Mouse (Mus musculus) induced T-regulatory cell, adult 2 months (primary cell): ENCODE data around the gene Per1.

Source experiments
- DNase-seq: peaks from one replicate; pipeline ENCODE4 v3.0.0-alpha.2; 2012; ENCODE audit warnings: low read depth

Per1 gene

GRCm38 (mm10) chr11:69064259-69065133 is 30.5 kb upstream of the Per1 start:
- no peak for DNase-seq

DNA sequence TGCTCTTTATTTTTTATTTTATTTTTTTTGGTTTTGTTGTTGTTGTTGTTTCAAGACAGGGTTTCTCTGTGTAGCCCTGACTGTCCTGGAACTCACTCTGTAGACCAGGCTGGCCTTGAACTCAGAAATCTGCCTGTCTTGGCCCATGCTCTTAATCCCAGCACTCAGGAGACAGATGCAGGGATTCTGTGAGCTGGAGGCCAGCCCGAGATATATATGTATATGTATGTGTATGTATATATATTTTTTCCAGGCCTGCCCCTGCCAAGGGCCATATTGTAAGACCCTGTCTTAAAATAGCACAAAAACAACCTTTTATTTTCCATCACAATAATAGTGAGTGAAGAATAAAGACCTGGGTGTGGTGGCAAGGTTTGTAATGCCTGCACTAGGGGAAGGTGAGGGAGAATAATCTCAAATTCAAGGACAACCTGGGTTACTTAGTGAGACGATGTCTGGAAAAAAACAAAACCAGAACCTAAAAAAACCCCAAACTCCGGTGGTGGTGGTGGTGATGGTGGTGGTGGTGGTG is 29.6 kb upstream of the Per1 start:
- no peak for DNase-seq

- peak; percentile 66 for DNase-seq
Measured at GRCm38 (mm10) chr11:69066163-69066861, 28.7 kb upstream of the Per1 start.

DNA sequence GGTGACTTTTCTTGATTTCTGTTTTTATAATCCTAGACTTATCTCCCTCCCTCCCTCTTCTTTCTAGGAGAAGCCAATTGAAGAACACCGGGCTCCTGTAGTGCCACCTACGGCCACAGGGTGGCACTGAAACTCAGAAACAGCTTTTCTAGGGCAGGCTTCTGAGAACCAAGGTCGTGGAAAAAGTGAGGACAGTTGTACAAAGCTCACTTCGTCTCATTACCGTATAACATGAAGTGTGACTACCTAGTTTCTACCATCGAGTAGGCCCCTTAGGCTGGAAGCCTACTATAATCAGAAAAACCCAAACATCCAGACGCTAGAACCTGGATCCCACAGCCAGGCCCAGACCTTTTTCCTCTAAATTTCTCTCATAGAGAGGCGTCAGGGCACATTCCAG is 28.1 kb upstream of the Per1 start:
- peak; percentile 93 for DNase-seq

- DNase-seq = no peak
Measured at GRCm38 (mm10) chr11:69067601-69068000, 27.4 kb upstream of the Per1 start.

DNA sequence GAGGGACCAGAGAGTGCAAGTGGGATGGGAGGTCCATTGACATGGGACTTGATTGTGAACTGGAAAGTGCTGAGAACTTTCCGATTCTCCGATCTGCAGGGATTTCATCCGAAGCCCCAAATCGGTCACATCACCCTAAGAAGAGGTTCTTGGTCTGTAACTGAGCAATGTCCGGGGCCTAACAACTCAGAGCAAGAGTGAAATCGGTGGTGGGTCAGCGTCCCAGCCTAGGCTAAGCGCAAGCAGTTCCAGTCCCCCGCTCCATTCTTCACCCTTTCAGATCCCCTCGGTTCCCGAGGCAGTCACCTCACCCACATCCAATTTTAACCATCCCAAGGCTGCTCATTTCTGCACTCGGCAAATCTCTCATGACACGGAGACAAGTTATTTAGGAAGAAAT is 24.9 kb upstream of the Per1 start:
- DNase-seq = no peak

GRCm38 (mm10) chr11:69070590-69071222 is 24.3 kb upstream of the Per1 start, which contains the start of gene Tmem107:
Gene Tmem107, plus strand, starts transcription at chr11:69070806.
- peak; percentile 97 for DNase-seq

- DNase-seq = no peak
Measured at GRCm38 (mm10) chr11:69071262-69071661, 23.8 kb upstream of the Per1 start.

DNA sequence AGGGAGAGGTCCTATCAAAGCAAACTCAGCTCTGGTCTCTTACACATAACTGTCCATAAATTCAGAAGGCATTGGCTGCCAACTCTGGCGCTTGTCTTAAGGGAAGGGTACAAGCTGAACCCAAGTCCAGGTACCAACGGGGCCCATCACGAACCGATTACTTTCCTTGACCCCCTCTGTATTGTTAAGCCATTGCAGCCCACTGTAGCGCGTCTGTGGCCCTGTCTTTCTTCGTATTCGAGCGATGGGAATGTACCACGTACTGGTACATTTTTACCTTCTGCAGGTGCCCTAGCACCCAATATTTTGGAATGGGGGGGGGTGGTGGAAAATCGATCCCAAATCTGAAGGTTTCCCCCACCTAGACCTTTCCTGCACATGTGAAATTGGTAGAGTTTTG is 22.8 kb upstream of the Per1 start:
- no peak for DNase-seq

DNA sequence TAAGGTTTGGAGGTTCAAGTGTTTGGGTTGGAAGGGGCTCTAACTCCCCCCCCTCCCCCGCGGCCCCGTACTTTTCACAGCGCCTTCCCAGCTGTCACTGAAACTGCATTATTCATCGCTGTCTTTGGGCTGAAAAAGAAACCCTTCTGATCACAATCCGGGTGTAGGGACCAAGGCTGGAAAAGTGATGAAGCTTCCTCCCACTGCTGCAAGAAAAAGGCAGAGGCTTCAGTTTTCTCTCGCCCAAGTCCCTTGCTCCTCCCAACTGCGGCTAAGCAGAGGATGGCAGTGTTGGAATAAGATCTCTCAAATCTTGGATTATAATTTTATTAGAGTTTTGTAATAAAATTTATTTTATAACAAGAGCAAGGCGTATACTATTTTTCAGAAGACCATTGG is 22.4 kb upstream of the Per1 start:
- DNase-seq = no peak

GRCm38 (mm10) chr11:69073065-69073888 is 21.7 kb upstream of the Per1 start:
- peak; percentile 99 for DNase-seq

GRCm38 (mm10) chr11:69073951-69074775 is 20.9 kb upstream of the Per1 start:
- DNase-seq = no peak

- peak; percentile 39 for DNase-seq
Measured at GRCm38 (mm10) chr11:69074776-69075069, 20.3 kb upstream of the Per1 start.

DNA sequence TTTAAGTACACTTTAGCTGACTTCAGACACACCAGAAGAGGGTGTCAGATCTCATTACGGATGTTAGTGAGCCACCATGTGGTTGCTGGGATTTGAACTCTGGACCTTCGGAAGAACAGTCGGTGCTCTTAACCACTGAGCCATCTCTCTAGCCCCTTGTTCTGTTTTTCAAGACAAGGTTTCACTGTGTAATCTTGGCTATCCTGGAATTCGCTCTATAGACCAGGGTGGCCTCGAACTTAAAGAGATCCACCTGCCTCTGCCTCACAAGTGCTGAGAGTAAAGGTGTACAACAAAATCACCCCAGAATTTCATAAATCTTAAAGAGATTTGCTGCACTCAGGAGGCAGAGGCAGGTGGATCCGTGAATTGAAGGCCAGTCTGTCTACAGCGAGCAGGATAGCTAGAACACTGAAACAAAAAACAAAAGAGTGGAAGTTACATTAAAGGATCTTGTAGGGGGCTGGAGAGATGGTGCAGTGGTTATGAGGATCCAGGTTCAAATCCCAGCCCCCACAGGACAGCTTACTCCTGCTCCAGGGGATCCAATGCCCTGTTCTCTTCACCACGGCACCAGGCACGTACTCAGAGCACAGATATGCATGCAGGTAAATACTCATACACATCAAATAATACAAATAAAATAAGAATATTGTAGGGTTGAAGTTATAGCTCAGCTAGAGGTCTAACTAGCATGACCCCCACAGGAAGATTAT is 19.1 kb upstream of the Per1 start:
- no peak for DNase-seq

DNA sequence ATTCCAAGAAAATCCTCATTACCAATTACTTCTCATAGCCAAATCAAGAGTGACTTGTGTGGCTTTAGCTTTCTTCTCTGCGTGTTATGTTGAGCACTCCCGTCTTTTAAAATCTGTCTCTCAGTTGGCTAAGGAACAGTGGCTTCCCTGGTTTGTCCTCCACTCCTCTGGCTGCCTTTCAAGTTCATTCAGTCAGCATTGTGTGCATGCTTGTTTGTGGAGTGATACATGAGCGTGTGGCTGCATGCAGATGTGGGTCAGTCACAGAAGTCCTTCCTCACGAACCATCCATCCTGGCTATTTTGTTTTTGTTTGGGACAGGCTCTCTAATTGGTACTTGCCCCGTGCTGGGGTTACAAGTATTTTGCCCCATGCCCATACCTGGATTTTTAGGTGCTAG is 18.4 kb upstream of the Per1 start:
- DNase-seq = no peak

- DNase-seq = no peak
Measured at GRCm38 (mm10) chr11:69077316-69077715, 17.7 kb upstream of the Per1 start.

GRCm38 (mm10) chr11:69078041-69078440 is 17.0 kb upstream of the Per1 start:
- no peak for DNase-seq

DNA sequence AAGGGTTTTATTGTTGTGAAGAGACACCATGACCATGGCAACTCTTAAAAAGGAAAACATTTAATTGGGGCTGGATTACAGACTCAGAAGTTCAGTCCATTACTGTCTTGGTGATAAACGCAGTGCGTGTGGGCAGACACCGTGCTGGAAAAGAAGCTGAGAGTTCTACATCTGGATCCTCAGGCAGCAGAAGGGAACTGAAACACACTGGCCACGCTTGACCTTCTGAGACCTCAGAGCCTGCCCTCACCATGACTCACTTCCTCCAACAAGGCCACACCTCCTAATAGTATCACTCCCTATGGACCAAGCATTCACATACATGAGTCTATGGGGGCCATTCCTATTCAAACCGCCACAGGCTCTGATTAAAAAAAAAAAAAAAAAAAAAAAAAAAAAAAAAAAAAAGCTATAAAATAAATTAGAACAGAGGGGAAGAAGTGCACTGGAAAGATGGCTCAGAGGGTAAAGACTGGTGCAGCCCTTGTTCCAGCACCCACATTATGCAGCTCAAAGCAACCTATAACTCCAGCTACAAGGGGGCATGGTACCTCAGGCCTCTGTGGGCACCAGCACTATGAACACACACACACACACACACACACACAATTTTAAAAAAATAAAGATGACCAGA is 16.1 kb upstream of the Per1 start:
- DNase-seq = no peak

GRCm38 (mm10) chr11:69080102-69080854 is 14.7 kb upstream of the Per1 start:
- no peak for DNase-seq
